Comparison of ENCODE assay signal across 19 mouse cellular contexts in the genomic region with DNA sequence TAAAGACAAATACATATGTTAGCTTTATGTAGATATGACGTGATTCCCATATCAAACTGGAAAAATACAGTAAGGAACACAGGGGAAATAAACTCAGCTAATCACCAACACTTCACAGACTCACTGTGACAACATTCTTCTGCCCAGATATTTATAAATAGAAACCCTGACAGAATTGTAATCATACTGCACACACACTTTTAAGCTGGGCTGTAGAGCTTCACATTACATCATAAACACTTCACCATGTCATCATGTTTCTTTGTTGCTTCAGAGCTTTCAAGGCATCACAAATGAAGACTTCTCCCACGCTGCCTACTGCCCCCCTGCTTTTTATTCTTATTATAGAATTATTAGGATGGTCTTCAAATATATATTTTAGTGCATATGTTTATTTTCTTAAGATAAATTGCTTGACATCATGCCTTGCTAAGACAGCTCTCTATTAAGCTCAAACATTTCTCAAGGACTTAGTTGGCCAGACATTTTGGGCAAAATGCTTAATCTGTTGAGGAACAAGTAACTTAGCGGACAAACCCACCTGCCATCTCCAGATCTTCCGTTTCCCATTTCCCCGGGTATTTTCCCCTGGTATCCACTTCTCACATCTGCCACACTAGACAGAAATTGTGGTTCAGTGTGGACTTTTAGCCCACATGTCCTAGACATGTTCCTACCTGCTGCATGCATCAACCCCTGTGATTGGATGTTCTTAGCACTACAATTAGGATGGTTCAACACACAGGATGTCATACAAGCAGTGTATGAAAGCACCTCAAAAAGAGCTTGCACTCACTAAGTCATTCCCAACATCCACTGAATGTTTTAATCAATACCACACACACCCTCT. TPM values are rescaled to one million over a fixed set of nuclear protein-coding genes. Genes with fewer than 3 reads are reported as not detected.
DNase-seq lines count a peak whose midpoint lies in the region; ATAC-seq and TF ChIP-seq lines count a peak whose summit lies in the region.
"Had no signal": no experiment of that assay in that cellular context is flagged by ENCODE, and none has a peak within 500 bp of the region (broad histone marks: within the 10 kb centered on the region; RNA-seq: fewer than 3 reads in every experiment).

No protein-coding gene starts in this region.

- peak; percentile 41 for ATAC-seq in heart, embryonic 12.5 days (ENCODE audit: insufficient number of reproducible peaks, low FRiP score)
- 0 out of 2 replicates have a peak, but pooled peaks have one; percentile 43 for ATAC-seq in lung, embryonic 14.5 days (ENCODE audit: insufficient read depth)
- no peak for ATAC-seq in embryonic facial prominence, embryonic 15.5 days (ENCODE audit: insufficient number of reproducible peaks, low FRiP score, low TSS enrichment, low read depth)
- no peak for ATAC-seq in stomach, embryonic 15.5 days (ENCODE audit: insufficient read depth, low FRiP score, low read depth)
- ATAC-seq: forebrain, embryonic 13.5 days had no signal

- H3K4me3 ChIP-seq in heart, embryonic 12.5 days, result no peak overlapping the region
- H3K4me3 ChIP-seq in lung, embryonic 14.5 days (ENCODE audit: low read depth, low read length), result no peak overlapping the region
- no peak overlapping the region for H3K4me3 ChIP-seq in embryonic facial prominence, embryonic 15.5 days (replicated peaks)
- H3K4me3 ChIP-seq in stomach, embryonic 15.5 days (replicated peaks), result no peak overlapping the region
- H3K4me3 ChIP-seq: erythroblast, embryonic 14.5 days; forebrain, embryonic 13.5 days; liver, embryonic 13.5 days had no signal

- H3K36me3 ChIP-seq in heart, embryonic 12.5 days, result peaks cover 32% of the 10 kb centered on the region
- H3K36me3 ChIP-seq in lung, embryonic 14.5 days (ENCODE audit: insufficient read depth), result peaks cover 66% of the 10 kb centered on the region
- H3K36me3 ChIP-seq in embryonic facial prominence, embryonic 15.5 days, result 0 out of 2 replicates have a peak, but pooled peaks cover 6% of the 10 kb centered on the region
- no peaks in the 10 kb centered on the region for H3K36me3 ChIP-seq in stomach, embryonic 15.5 days

- no peak overlapping the region for H3K4me2 ChIP-seq in heart, embryonic 12.5 days
- H3K4me2 ChIP-seq in lung, embryonic 14.5 days, result no peak overlapping the region
- no peak overlapping the region for H3K4me2 ChIP-seq in embryonic facial prominence, embryonic 15.5 days (replicated peaks)
- no peak overlapping the region for H3K4me2 ChIP-seq in stomach, embryonic 15.5 days
- H3K4me2 ChIP-seq: forebrain, embryonic 13.5 days; liver, embryonic 13.5 days; midbrain, embryonic 11.5 days had no signal

- no peak overlapping the region for H3K9ac ChIP-seq in heart, embryonic 12.5 days
- no peak overlapping the region for H3K9ac ChIP-seq in lung, embryonic 14.5 days
- H3K9ac ChIP-seq in embryonic facial prominence, embryonic 15.5 days, result no peak overlapping the region
- H3K9ac ChIP-seq in stomach, embryonic 15.5 days, result no peak overlapping the region
- H3K9ac ChIP-seq: forebrain, embryonic 13.5 days; liver, embryonic 13.5 days had no signal

- no peaks in the 10 kb centered on the region for H3K9me3 ChIP-seq in heart, embryonic 12.5 days (replicated peaks)
- H3K9me3 ChIP-seq in lung, embryonic 14.5 days (ENCODE audit: low read depth, low read length), result no peaks in the 10 kb centered on the region
- H3K9me3 ChIP-seq in embryonic facial prominence, embryonic 15.5 days (replicated peaks), result no peaks in the 10 kb centered on the region
- no peaks in the 10 kb centered on the region for H3K9me3 ChIP-seq in stomach, embryonic 15.5 days
- H3K9me3 ChIP-seq: forebrain, embryonic 13.5 days; liver, embryonic 13.5 days had no signal

- DNase-seq in heart, adult 9 months (ENCODE audit: low spot score in 2 of 2), result no peak
- peak; percentile 70 for DNase-seq in lung, embryonic 14.5 days
- no peak for DNase-seq in lung, postnatal 25 days (ENCODE audit: low spot score)
- no peak for DNase-seq in gastrocnemius, postnatal 10 days
- DNase-seq: cerebellum, adult 2 months; cerebellum, postnatal 36 days; gastrocnemius, postnatal 25 days; kidney, adult 9 months; kidney, postnatal 36 days; liver, embryonic 13.5 days; right cerebral cortex, adult 18-20 months; thymus, postnatal 36 days had no signal

- WGBS in heart, embryonic 12.5 days, result 50% methylated on average over 5 of the region's 5 CpGs
- WGBS in lung, embryonic 14.5 days, result 55% methylated on average over 5 of the region's 5 CpGs
- WGBS in embryonic facial prominence, embryonic 15.5 days, result 68% methylated on average over 5 of the region's 5 CpGs
- 78% methylated on average over 5 of the region's 5 CpGs for WGBS in stomach, embryonic 15.5 days

- TF ChIP-seq CTCF in lung, embryonic 14.5 days (IDR thresholded peaks at IDR 0.05; ENCODE audit: low read depth), result no peak

- H3K4me1 ChIP-seq in heart, embryonic 12.5 days (replicated peaks), result peaks cover 77% of the 10 kb centered on the region
- H3K4me1 ChIP-seq in lung, embryonic 14.5 days (ENCODE audit: insufficient read depth), result peaks cover 39% of the 10 kb centered on the region
- peaks cover 58% of the 10 kb centered on the region for H3K4me1 ChIP-seq in embryonic facial prominence, embryonic 15.5 days
- H3K4me1 ChIP-seq in stomach, embryonic 15.5 days, result peaks cover 38% of the 10 kb centered on the region

- no peaks in the 10 kb centered on the region for H3K27me3 ChIP-seq in heart, embryonic 12.5 days (replicated peaks)
- H3K27me3 ChIP-seq in lung, embryonic 14.5 days (ENCODE audit: insufficient read depth, low read length), result no peaks in the 10 kb centered on the region
- no peaks in the 10 kb centered on the region for H3K27me3 ChIP-seq in embryonic facial prominence, embryonic 15.5 days
- no peaks in the 10 kb centered on the region for H3K27me3 ChIP-seq in stomach, embryonic 15.5 days (replicated peaks)
- H3K27me3 ChIP-seq: forebrain, embryonic 13.5 days; liver, embryonic 13.5 days had no signal

- peak overlapping the region; percentile 94 for H3K27ac ChIP-seq in heart, embryonic 12.5 days (ENCODE audit: poor library complexity, severe bottlenecking)
- peak overlapping the region; percentile 77; the same call in 1 of the 2 replicates for H3K27ac ChIP-seq in lung, embryonic 14.5 days (ENCODE audit: low read depth)
- peak overlapping the region; percentile 48; the same call in 1 of the 2 replicates for H3K27ac ChIP-seq in embryonic facial prominence, embryonic 15.5 days (replicated peaks)
- 0 out of 2 replicates have a peak overlapping the region, but pooled peaks have one; percentile 6 for H3K27ac ChIP-seq in stomach, embryonic 15.5 days
- H3K27ac ChIP-seq: forebrain, embryonic 13.5 days; liver, embryonic 13.5 days; macrophage had no signal

RNA-seq across cellular contexts. Expression of gene Ddc, which starts 59.5 kb away (rescaled TPM):
- 51.8 and 55.2 TPM in 2 replicates for polyA plus RNA-seq in heart, embryonic 12.5 days (2016; fragmentation: Nextera tagmentation; extraction: Ambion mirVana)
- 13.1 and 13.4 TPM in 2 replicates for polyA plus RNA-seq in lung, embryonic 14.5 days (2014; fragmentation: Nextera tagmentation; extraction: Ambion mirVana)
- 20.7 and 24.2 TPM in 2 replicates for polyA plus RNA-seq in embryonic facial prominence, embryonic 15.5 days (2015; fragmentation: Nextera tagmentation; extraction: Ambion mirVana)
- 48.5 and 57.0 TPM in 2 replicates for polyA plus RNA-seq in stomach, embryonic 15.5 days (2015; fragmentation: Nextera tagmentation; extraction: Ambion mirVana)
- 10 to 100 TPM; 38.1 to 45.7 TPM for total RNA-seq in gastrocnemius, postnatal 10 days (2021)
- polyA plus RNA-seq: macrophage had no signal

Comparison
In these comparisons a context has a peak if more than half of its experiments do, and no peak if none do; other contexts are left out.
1. ATAC-seq: peak in heart, embryonic 12.5 days (single experiment) and lung, embryonic 14.5 days (single experiment); none in embryonic facial prominence, embryonic 15.5 days (single experiment) and stomach, embryonic 15.5 days (single experiment).
2. H3K27ac ChIP-seq: peak in every context shown above with its lines; median percentile 94 in heart, embryonic 12.5 days; 77 in lung, embryonic 14.5 days; 48 in embryonic facial prominence, embryonic 15.5 days; 6 in stomach, embryonic 15.5 days.